Mouse (Mus musculus) midbrain, postnatal 0 days (tissue): ENCODE results near the gene Lypd6b. TPM values are rescaled to one million over a fixed set of nuclear protein-coding genes. Genes with fewer than 3 reads are reported as not detected.

Source experiments
- ATAC-seq: fragments of 200-750 bp; cut with Nextera tagmentation; 2 replicates; pipeline ENCODE4 v1.8.0; 2017; ENCODE audit warnings: moderate number of reproducible peaks, mild to moderate bottlenecking, moderate TSS enrichment, moderate library complexity; ENCODE audit not compliant: low FRiP score
- DNase-seq: peaks from one replicate; pipeline ENCODE4 v3.0.0-alpha.2; 2015; ENCODE audit warnings: low spot score
- H3K27ac ChIP-seq: fragments of 300-500 bp; sonication (generic); 2 replicates; pipeline ENCODE4 v1.5.1; 2014; ENCODE audit warnings: low read depth, mild to moderate bottlenecking, low read length, mixed read lengths
- H3K27me3 ChIP-seq: fragments of 300-500 bp; sonication (generic); 2 replicates; pipeline ENCODE4 v1.6.1; 2014; ENCODE audit warnings: low read length, control low read depth, mixed read lengths; ENCODE audit not compliant: insufficient read depth
- H3K36me3 ChIP-seq: fragments of 300-500 bp; sonication (generic); 2 replicates; pipeline ENCODE4 v1.6.1; 2014; ENCODE audit warnings: low read length, control low read depth, mixed read lengths; ENCODE audit not compliant: insufficient read depth
- H3K4me1 ChIP-seq: fragments of 300-500 bp; sonication (generic); 2 replicates; pipeline ENCODE4 v1.6.1; 2014; ENCODE audit warnings: mild to moderate bottlenecking, control low read depth, antibody characterized with exemption, low read length, mixed read lengths; ENCODE audit not compliant: insufficient read depth
- H3K4me2 ChIP-seq: fragments of 300-500 bp; sonication (generic); 2 replicates; pipeline ENCODE4 v1.6.1; 2014; ENCODE audit warnings: low read depth, mild to moderate bottlenecking, low read length, mixed read lengths; ENCODE audit not compliant: poor library complexity, severe bottlenecking
- H3K4me3 ChIP-seq: fragments of 300-500 bp; sonication (generic); 2 replicates; pipeline ENCODE4 v1.5.1; 2014; ENCODE audit warnings: low read depth, mild to moderate bottlenecking, low read length, moderate library complexity
- H3K9ac ChIP-seq: fragments of 300-500 bp; sonication (generic); replicated peaks from 2 replicates; pipeline ENCODE4 v1.6.1; 2014; ENCODE audit warnings: mild to moderate bottlenecking, low read length, moderate library complexity, mixed read lengths; ENCODE audit not compliant: poor library complexity, severe bottlenecking
- H3K9me3 ChIP-seq: fragments of 300-500 bp; sonication (generic); 2 replicates; pipeline ENCODE4 v1.6.1; 2016; ENCODE audit warnings: low read length, control low read depth
- CTCF ChIP-seq: IDR thresholded peaks from 2 replicates; pipeline ENCODE4 v1.5.1; 2016; ENCODE audit warnings: antibody characterized with exemption, mild to moderate bottlenecking
- WGBS: fragments of 180-500 bp; shearing (Covaris S2); extraction: QIAGEN DNeasy Blood & Tissue Kit; methylation state at CpG from one replicate; pipeline ENCODE4 v1.1.7; 2014; 5-methylcytosine and 5-hydroxymethylcytosine counted together
- polyA plus RNA-seq: library from polyadenylated mRNA; unstranded; fragments of >200 nt; fragmentation: Nextera tagmentation; extraction: Ambion mirVana; gene quantifications from 2 replicates; pipeline ENCODE4 v1.2.1, GENCODE M21; 2015
- total RNA-seq: library from RNA; depleted of rRNA; stranded (reverse); fragments of >200 nt; gene quantifications from 2 replicates; pipeline ENCODE4 v1.2.3, GENCODE M21; 2014

Gene Lypd6b
- total and polyA plus RNA-seq, 2 experiments from 2014 or later: 18.6 to 28.1 TPM

GRCm38 (mm10) chr2:49967748-49968147, 180.3 kb downstream of the Lypd6b start:
- H3K4me3 ChIP-seq: no peak overlapping the region
- DNase-seq: peak; percentile 14
- TF ChIP-seq CTCF: no peak
- H3K4me2 ChIP-seq: no peak overlapping the region
- H3K27me3 ChIP-seq: no peaks in the 10 kb centered on the region
- no peaks in the 10 kb centered on the region for H3K36me3 ChIP-seq
- no peak for ATAC-seq
- H3K27ac ChIP-seq: no peak overlapping the region
- no peaks in the 10 kb centered on the region for H3K4me1 ChIP-seq
- H3K9ac ChIP-seq: no peak overlapping the region
- WGBS: 52% methylated on average over 3 of the region's 3 CpGs
- no peaks in the 10 kb centered on the region for H3K9me3 ChIP-seq

- H3K4me2 ChIP-seq: no peak overlapping the region
- H3K27ac ChIP-seq: no peak overlapping the region
- no peaks in the 10 kb centered on the region for H3K9me3 ChIP-seq
- no peaks in the 10 kb centered on the region for H3K36me3 ChIP-seq
- no peak overlapping the region for H3K4me3 ChIP-seq
- H3K27me3 ChIP-seq: no peaks in the 10 kb centered on the region
- DNase-seq (no peak), ATAC-seq (no peak)
- 93% methylated on average over 3 of the region's 3 CpGs for whole genome bisulfite sequencing
- TF ChIP-seq CTCF: no peak
- no peaks in the 10 kb centered on the region for H3K4me1 ChIP-seq
- no peak overlapping the region for H3K9ac ChIP-seq
Observed at GRCm38 (mm10) chr2:49970990-49971389, 183.5 kb downstream of the Lypd6b start.

DNA sequence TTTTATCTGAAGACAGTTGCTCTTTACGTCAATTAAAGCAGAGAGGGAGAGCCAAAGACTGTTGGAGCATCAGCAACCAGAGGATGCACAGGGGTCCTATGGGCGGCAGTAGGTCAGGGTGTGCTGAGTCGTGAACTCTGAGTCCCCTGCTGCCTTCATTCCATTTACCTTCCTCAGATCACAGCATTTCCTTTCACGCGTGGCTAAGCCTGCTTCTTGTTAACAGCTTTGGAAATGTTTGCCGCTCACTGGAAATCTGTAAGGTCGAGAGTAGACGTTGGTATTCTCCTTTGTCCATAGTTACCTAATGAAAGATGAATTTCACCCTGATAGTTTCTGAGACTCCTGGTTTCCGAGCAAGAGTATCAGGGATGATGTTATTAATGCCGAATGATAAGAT, 191.1 kb downstream of the Lypd6b start:
- 67% methylated on average over 10 of the region's 10 CpGs for WGBS
- no peaks in the 10 kb centered on the region for H3K4me1 ChIP-seq

DNA sequence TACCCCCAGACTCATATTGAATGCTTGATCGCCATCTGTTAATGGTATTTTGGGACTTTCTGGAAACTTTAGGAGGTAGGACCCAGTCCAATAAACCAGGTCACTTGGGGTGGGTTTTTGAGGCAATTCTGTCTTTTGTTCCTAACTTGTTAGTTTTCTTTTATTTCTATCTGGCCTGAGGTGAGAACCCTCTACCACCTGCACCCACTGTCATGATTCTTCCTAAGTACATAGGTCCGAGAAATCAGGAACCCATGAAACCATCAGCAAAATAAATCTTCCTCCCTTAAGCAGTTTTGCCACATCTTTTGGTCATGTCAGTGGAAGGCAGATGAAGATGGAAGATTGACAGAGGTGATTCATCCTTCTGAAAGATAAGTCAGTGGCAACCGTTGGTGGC, 192.5 kb downstream of the Lypd6b start:
- WGBS: 96% methylated on average over 3 of the region's 3 CpGs

More for the DNA sequence above, 191.1 kb downstream of the Lypd6b start:
- H3K4me2 ChIP-seq: no peak overlapping the region
- no peak overlapping the region for H3K9ac ChIP-seq
- TF ChIP-seq CTCF: no peak
- no peak overlapping the region for H3K4me3 ChIP-seq
- no peaks in the 10 kb centered on the region for H3K9me3 ChIP-seq
- H3K36me3 ChIP-seq: no peaks in the 10 kb centered on the region
- H3K27me3 ChIP-seq: no peaks in the 10 kb centered on the region
- DNase-seq (no peak), ATAC-seq (no peak)
- H3K27ac ChIP-seq: no peak overlapping the region

GRCm38 (mm10) chr2:49983021-49983420, 195.5 kb downstream of the Lypd6b start:
- Histone ChIP-seq H3K4me3 (no peak overlapping the region), H3K9me3 (no peaks in the 10 kb centered on the region), H3K27ac (no peak overlapping the region), H3K9ac (no peak overlapping the region), H3K36me3 (no peaks in the 10 kb centered on the region), H3K4me2 (no peak overlapping the region), H3K4me1 (no peaks in the 10 kb centered on the region), H3K27me3 (no peaks in the 10 kb centered on the region)
- TF ChIP-seq CTCF: no peak
- ATAC-seq: no peak
- 65% methylated on average over 5 of the region's 5 CpGs for WGBS
- DNase-seq: peak; percentile 30

More for the DNA sequence above, 192.5 kb downstream of the Lypd6b start:
- no peak for TF ChIP-seq CTCF
- Histone ChIP-seq H3K9ac (no peak overlapping the region), H3K27ac (no peak overlapping the region), H3K9me3 (no peaks in the 10 kb centered on the region), H3K27me3 (no peaks in the 10 kb centered on the region), H3K4me1 (no peaks in the 10 kb centered on the region), H3K4me3 (no peak overlapping the region), H3K36me3 (no peaks in the 10 kb centered on the region), H3K4me2 (no peak overlapping the region)
- no peak for DNase-seq
- no peak for ATAC-seq

DNA sequence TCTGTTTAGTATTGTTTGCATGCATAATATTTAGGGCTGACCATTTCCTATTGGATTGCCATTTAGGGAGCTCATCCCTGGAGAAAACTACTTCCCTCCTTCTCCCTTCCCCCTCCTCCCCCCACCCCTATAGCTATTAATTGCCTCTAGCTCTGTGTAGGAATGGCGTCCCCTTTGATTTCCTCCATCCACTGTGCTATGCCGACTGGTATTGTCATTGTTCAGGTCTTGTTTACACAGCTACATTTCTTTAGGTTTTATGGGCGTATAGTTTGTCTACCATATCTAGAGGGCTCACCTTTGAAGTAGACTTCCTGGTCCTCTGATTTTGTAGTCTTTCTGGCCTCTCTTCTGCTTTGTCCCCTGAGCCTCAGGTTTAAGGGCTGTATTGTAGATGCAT, 197.3 kb downstream of the Lypd6b start:
- no peak overlapping the region for H3K27ac ChIP-seq
- no peak for TF ChIP-seq CTCF
- H3K4me2 ChIP-seq: no peak overlapping the region
- no peaks in the 10 kb centered on the region for H3K9me3 ChIP-seq
- WGBS: 78% methylated on average over 3 of the region's 3 CpGs
- H3K36me3 ChIP-seq: no peaks in the 10 kb centered on the region
- ATAC-seq (no peak), DNase-seq (no peak)
- H3K4me1 ChIP-seq: no peaks in the 10 kb centered on the region
- no peaks in the 10 kb centered on the region for H3K27me3 ChIP-seq
- no peak overlapping the region for H3K4me3 ChIP-seq
- no peak overlapping the region for H3K9ac ChIP-seq

DNA sequence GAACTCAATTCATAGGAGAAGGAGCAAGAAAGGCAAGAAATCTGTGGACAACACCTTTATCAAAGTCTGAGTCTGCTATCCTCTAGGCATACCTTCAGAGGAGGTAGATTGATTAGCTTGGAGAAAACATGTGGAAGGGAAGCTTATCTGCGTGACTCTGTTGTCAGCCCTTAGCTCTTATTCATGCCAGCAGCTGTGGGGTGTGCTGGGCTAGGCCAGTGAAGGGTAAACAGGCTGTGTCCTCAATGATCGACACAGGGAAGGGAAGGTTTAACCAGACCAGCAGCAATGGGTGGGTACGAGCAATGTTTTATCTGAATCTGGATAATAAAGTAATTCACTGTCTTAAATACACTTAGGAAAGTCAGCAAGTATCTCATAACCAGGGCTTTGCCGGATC, 208.4 kb downstream of the Lypd6b start:
- no peaks in the 10 kb centered on the region for H3K9me3 ChIP-seq
- TF ChIP-seq CTCF: no peak
- H3K36me3 ChIP-seq: no peaks in the 10 kb centered on the region
- H3K4me1 ChIP-seq: no peaks in the 10 kb centered on the region
- no peaks in the 10 kb centered on the region for H3K27me3 ChIP-seq
- H3K4me3 ChIP-seq: no peak overlapping the region
- no peak overlapping the region for H3K27ac ChIP-seq
- WGBS: 89% methylated on average over 4 of the region's 4 CpGs
- no peak overlapping the region for H3K4me2 ChIP-seq
- no peak overlapping the region for H3K9ac ChIP-seq
- ATAC-seq (no peak), DNase-seq (no peak)
